Mouse (Mus musculus) frontal cortex, postnatal 14 days (tissue): ENCODE results near the gene Tkt.
"Not testable (repeated sequence)": the region's sequence is repeated elsewhere in the genome, so short reads cannot be mapped to it uniquely, and the experiment has no call there.

ENCODE experiments used
- DNase-seq, 2 experiments: peaks; one replicate each; pipeline ENCODE4 v3.0.0; 2022; ENCODE audit warnings: low spot score in 2 of 2

The Tkt gene

DNA sequence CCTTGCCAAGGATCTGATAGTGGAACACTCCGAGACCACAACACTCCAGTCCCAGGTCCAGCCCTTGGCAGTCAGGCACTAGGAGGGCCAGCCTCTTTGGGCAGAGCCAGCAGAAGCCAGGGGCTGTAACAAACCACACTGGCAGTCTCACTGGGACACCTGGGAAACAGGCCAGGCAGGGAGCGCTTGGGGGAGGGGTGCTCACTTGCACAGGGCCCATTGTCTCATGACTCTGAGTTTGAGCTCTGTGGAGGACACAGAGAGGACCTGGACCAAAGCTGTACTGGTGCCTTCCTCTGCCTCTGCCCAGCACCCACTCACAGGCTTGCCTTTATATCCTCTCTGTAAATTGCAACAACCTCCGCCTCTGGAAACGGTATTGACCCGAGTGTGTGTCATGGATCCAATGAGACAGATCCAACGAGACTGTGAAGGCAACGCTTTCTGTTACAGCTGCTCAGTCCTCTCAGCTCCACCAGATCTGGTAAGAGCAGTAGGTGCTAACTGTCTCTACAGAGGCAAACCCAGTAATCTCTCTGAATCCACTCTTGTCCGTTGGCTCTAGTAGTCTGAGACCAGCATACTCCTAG lies at the start of gene Tkt:
Tkt (plus strand) TSS at position 229 of the 590 bp plus-strand sequence.
- DNase-seq = peak; percentile 63 to 72

DNA sequence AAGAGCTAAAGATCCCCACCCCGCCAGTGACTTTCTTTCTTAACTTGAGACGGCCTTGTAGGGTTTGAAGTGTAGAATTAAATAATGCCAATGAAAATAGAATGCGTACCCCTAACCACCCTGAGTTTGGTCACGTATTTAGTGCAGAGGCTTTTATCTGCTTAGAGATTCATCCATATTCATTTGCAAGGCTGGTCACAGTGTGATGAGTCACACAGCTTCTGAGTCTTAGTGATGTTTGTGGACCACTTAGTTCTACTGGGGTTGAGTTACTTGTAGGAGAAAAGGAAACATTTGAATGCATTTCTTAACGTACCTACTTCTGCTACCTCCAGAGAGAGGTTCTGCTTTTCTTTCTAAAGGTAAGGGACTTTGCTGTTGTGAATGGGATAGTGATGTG lies 43.2 kb upstream of the Tkt start:
- DNase-seq = no peak

DNA sequence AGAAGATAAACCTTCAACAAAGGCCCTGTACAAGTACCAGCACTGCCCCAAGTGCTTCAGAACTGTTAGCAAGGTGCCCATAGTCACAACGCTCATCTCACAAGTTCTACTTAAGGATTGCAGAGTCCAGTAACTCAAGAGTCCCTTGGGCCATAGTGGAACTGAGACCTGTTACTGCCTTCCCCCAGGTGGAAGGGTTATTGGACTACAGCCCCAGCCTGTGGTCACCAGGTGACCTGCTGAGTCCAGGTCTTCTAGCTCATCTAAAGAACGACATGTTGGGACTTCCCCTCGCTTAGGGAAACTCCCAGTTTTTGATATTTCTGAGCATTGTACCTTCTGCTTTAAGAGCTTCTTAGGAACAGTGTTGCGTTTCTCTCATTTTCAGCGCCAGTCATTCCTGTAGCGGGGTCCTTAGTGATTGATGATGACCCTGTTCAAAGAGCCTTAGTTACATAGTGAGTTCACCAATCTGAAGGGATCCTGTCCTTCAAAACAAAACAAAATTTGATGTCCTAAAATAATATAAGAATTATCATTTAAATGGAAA lies 37.9 kb upstream of the Tkt start:
- DNase-seq = no peak

DNA sequence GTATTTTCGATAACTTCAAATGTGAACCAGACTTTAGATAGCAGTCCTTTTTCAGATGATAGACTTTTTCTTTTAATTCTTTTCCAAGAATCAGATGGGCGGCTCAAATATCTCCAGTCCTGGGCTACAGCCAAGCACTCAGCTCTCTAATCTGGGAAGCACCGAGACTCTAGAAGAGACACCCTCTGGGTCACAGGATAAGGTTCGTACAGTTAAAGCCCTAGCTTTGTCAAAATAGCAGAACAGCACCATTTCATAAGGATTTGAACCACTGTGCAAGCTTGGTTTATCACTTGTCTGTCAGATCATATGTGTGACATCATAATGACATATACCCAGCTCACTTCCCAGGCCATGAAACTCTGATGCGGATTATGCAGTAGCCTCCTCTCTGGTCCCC lies 35.3 kb upstream of the Tkt start:
- no peak for DNase-seq

DNA sequence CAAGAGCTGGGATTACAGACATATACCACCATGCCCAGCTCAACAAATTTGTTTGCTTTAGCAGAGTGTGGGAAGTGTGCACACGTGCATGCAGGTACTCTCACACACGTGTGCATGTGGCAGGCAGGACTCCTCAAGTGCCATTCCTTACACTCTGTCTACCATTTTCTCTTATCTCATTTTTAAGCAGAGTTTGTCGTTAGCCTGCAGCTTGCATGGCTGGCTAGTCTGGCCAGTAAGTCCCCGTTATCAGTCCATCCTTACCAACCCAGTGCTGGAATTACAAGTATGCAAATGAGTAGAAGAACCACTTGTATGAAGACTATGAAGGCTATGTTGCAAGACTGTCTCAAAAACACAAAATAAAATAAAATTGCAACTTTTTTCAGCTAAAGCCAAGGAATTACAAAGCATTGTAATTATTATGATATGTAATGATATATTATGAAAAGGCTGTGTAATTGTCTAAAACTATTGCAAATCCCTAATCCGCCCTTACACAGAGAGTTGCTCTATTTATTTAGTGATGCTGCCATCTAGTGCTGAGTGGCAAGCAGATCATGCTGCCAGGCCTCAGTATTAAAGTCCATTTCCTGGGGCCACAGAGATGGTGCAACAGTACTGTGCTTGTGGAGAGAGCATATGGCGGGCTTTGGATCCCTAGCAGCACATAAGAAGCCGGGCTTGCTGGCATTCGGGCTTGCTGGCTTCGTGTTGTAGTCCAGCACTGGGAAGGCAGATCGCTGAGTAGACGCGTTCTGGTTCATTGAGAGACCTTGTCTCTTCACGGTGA lies 32.0 kb upstream of the Tkt start:
- no peak for DNase-seq

DNA sequence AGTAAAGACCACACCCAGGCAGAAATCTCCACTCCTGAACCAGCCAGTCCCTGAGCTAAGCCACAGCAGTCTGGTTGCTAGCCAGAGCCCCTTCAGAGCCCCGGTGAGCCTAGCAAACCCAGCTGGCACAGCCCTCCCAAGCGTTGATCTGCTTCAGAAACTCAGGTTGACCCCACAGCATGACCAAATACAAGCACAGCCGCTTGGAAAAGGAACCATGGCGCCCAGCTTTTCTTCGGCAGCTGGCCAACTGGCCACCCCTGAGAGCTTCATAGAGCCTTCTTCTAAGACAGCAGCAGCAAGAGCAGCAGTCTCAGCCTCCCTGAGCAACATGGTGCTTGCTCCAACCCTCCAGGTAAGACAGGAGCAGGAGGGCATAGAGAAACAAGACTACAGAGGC lies 28.8 kb upstream of the Tkt start:
- DNase-seq = no peak

DNA sequence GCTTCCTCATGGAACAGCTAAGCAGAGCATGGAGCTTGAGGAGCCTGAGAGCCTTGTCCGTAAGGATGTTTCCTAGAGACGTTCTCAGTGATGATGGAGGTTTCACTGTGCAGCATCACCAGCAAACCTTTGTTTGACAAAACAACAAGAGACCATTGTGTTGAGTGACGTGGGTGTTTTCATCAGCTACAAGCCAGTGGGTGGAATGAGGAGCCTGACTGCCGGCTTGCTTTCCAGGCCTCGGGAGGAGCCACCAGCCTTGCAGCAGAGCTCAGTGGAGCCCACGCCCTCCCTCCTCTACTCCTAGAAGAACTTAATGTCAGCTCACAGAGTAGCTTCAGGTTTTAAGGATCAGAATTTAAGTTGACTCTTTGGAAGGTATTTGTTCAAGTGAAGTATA lies 24.8 kb upstream of the Tkt start:
- DNase-seq = no peak

DNA sequence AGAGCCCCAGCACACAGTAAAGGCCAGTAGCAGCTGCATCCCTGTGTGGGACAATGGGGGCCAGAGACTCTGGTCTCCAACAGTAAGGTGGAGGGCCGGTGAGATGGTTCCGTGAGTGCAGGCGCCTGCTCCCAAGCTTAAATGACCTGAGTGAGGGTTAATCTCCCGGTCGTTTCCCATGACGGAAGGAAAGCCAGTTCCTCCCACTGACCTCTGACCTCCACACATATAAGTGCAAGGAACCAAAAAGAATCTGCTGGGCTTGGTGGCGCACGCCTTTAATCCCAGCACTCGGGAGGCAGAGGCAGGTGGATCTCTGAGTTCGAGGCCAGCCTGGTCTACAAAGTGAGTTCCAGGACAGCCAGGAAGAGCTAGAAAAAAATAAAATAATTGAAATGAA lies 19.8 kb upstream of the Tkt start:
- DNase-seq = no peak

DNA sequence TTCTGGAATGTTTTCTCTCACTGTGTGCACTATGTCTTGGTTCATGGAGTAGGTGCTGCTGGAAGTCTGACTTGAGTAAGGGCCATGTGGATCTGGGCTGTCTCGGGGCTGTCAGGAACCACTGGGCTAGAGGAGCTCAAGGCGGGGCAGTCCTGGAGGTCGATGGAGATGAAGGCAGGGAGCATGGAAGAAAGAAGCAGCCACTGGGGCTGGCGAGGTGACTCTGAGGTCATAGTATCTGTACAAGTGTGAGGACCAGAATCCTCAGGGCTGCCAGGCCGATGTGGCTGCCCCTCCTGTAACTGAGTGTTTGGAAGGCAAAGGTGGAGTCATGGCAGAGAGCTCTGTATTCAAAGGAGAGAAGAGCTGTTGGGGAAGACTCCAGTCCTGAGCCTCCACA lies 19.2 kb upstream of the Tkt start:
- DNase-seq = no peak

DNA sequence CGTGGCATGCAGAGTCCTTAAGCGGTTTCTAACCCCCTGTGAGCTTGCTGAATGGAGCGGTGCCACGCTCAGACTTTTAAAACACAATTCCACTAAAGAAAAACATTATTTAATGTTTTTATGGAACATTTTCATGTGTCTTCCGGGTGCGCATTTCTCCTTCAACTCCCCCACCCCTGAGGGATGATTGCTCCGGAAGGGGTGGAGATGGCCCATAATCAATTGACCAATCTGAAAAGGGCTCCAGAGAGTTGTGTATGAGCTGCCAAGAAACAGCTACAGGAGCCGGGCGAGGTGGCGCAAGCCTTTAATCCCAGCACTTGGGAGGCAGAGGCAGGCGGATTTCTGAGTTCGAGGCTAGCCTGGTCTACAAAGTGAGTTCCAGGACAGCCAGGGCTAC lies 18.7 kb upstream of the Tkt start:
- no peak for DNase-seq

DNA sequence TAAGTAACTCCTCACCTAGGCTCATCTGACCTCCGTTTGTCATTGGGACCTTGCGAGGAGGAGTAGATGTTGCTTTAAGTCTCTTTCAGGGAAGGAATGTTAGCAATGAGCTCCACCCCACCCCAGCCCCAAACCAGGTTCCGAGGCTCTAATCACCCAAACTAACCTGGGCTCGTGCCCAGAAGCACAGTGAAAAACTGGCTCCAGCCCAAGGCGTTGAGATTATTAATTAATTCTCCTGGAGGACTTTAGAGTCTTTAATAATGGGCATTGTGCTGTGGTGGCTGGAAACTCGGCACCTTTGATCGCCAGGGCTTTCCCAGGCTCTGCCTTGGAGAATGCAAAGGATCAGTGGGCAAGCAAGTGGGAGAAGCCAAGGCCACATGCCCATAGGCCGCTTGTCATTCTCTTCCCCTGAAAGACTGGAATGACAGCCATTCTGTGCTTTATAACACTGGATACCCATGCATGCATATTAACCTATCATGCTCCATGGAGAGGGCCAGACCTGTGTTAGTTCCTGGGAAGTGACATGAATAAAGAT lies 17.4 kb upstream of the Tkt start:
- no peak for DNase-seq

DNA sequence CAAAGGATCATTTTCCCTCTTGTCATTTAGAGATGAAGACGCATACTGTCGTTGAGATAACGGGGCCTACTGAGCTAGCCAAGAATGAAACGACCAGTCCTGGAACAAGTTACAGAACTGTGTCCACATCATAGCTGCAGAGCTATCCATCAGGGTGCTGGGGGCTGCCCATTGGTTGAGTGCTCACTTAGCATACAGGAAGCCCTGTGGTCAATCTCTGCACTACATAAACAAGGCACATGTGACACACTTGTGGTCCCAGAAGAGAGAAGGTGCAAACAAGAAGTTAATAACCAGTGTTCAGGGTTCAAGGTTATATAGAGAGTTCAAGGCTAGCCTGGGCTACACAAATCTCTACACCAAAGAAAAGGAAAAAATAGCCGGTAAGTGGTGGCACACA lies 16.7 kb upstream of the Tkt start:
- no peak for DNase-seq

DNA sequence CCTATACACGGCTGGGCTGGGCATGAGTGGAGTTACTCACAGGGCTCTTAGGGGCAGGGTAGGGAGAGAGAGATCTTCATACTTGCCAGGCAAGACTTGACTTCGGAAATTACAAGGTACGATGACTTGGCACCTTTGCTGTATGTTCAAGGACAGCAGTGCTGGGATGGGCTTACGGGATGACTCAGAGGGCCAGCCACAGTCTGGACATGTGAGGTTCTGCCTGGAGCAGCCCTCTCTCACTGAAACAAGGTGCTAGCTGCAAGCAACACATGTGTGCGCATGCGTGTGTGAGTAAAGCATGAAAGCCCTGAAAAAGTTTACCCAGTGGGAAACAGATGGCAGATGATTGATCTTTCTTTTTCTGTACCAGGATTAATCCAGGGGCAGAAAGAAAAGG lies 16.3 kb upstream of the Tkt start:
- no peak for DNase-seq

DNA sequence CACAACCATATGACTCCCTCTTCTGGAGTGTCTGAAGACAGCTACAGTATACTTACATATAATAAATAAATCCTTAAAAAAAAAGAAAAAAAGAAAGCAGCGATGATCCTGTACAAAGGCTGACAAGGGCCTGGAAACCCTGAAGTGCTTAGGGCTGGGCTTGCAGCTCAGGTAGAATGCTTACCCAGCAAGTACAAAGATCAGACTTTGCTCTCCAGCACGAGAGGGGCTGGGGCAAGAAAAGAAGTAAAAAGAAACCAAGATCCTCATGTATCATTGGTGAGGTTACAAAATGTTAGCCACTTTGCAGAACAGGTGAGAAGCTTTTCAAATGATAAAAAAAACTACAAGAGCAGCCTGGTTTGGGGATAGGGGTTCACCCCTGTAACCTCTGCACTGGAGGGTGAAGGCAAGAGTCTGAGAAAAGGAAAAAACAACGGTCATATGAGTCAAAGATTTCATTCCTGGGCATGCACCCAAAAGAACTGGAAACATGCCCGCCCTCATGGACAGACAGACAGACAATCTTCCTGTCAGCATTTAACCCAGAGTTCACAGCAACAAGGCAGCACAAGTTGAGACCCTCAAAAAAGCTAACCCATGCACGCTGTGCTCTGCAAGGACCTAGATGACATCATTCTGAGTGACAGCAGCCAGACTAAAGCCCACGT lies 14.2 kb upstream of the Tkt start:
- no peak for DNase-seq

DNA sequence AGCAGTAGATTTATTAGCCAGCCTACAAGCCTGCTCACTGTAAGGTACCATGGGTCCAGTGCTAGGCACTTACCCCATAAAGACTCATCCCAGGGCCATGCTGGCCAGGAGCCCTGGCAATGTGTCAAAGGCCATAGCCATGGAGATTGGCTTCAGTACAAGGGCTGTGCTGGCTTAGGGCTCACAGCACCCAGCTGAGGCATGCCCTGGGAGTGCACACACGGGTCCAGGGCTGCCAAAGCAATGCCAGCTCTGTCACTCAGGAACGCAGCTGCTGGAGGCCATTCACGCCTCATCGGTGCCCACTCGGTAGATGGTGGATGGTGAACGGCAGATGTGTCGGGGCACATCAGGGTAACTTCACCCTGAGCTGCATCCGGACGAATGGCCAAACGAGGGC lies 6.6 kb upstream of the Tkt start:
- DNase-seq = peak; percentile 21 to 42

DNA sequence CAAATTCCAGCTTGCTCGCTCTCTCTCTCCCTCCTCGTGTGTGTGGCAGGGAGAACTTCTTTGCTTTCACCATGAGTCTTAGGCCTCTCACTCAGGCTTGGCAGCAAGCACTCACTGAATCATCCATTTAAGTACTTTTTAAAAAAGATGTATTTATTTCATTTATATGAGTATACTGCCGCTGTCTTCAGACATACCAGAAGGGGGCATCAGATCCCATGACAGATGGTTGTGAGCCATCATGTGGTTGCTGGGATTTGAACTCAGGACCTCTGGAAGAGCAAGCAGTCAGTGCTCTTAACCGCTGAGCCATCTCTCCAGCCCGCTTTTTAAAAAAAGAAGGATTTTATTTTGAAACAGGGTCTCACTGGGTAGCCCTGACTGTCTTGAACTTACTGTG lies 4.8 kb upstream of the Tkt start:
- not testable (repeated sequence) for DNase-seq

DNA sequence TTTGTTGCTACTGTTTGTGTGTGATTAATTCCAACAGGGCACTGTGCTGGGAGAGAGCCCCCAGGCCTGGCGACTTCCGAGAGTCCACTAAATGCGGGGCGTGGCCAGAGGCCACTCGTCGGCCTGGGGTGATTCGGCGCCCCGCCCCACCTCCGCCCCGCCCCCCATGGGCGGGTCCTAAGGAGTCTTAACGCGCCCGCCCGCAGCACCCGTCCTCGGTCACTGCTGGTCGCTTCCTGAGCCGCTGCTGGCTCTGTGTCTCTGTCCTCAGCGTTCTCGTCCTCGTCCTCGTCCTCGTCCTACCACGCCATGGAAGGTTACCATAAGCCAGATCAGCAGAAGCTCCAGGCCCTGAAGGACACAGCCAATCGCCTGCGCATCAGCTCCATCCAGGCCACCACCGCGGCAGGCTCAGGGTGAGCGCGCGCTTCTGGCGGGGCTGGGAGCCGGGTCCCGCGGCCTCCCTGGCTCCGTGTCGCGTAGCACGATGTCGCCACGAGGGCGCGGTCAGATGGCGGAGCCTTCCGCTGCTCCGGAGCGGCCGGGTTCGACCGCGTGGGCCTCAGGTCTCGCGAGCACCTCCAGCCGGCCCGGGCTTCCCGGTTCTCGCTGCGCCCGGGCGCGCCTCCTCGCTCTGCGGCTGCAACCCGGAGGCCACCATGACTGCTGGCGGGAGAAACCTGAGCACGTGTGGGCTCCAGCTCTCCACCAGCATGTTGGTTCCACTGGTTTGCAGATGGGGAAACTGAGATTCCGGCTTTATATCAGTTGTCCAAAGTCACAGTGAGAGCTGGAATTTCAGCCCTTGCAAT lies 1.0 kb downstream of the Tkt start:
- DNase-seq = peak; percentile 84 to 92

DNA sequence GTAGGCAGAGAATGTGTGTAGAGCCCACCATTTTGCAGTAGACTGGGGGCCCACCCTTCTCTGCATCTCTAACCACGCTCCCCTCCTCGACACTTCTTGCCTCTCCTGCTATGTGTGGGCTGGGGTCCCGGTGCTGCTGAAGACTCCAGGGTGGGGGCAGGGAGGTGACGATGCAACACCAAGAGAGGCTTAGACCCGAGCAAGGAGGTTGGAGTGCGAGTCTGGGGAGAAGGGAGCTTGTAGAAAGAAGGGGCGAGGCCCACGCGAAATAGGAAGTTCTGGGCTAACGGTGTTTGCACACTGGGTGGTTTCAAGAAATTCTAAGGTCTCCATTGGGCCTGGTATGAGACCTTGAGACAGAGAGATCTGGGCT lies 1.6 kb downstream of the Tkt start:
- peak in 1 of 2 experiments; percentile 21 for DNase-seq

DNA sequence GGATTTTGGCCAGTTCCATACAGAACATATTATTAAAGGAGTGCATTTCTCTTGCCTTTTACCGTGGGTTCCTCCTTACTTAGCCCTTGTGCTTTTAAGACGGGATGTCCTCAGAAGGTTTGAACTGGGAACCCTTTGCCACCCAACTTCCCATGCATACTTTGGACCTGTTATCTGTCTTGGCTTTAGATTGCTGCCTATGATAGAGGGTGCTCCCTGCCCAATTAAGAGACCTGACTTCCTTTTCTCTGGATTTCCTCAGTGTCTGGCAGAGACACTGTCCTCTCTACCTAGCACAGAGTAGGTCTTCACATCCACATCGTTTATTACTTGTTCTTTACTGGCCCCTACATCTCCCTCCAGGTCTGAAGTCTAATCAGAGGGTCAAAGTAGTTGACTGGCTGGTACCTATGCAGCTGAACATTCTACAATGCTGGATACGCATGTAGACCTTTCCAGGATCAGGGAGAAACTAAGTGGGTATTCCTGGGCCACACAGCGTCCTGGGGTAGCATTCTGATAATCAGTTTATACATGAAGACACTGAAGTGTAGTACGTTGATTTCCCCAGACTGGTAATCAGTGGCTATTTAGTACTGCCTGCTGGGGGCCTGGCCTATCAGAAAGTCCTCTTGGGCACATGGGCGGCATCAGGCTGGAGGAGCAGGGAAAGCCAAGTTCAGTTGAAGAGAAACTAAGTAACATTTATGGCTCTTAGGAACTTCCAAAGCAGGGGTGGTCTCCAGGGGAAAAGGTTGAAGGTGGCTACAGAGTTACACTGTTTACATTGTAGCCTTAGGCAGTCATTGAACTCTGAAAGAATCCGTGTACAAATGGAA lies 2.3 kb downstream of the Tkt start:
- DNase-seq = no peak

DNA sequence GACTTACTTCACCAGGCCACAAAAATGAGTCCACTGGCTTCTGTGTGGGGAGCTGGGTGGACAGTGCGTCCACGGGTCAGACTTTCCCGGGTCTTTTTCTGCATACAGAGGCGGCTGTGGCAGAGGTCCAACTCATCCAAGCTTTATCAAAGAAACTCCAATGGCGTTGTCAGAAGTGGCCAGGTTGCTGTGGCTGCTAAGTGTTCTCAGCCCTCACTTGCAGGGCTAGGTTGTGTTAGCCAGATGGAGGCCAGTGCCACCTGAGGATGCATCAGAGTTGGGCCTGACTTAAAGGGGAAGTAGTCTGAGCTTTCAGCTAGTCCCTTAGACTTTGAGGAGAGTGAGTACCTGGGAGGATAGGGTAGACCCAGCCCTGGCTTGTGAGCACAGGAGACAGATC lies 3.4 kb downstream of the Tkt start:
- no peak for DNase-seq

DNA sequence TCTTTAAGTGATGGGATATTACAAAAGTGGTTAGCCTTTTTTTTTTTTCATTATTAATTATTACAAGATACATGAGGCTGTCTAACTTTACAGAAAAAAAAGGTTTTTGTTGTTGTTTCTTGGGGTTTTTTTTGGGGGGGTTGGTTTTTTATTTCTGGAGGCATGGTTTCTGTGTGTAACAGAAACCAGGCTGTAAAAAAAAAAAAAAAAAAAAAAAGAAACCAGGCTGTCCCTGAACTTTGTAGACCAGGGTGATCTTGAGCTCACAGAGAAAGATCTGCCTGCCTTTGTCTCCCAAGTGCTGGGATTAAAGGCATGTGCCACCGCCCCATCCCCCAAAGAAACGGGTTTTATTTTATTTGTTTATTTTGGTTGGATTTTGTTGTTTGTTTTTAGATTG lies 3.8 kb downstream of the Tkt start:
- no peak for DNase-seq
